29 mouse cellular contexts compared by ENCODE assay signal in genomic region chr12:72482226-72482625, GRCm38 (mm10). TPM values are rescaled to one million over a fixed set of nuclear protein-coding genes. Genes with fewer than 3 reads are reported as not detected.
DNase-seq lines count a peak whose midpoint lies in the region; ATAC-seq and TF ChIP-seq lines count a peak whose summit lies in the region.
"Had no signal": no experiment of that assay in that cellular context is flagged by ENCODE, and none has a peak within 500 bp of the region (broad histone marks: within the 10 kb centered on the region; RNA-seq: fewer than 3 reads in every experiment).

No protein-coding gene starts in this region.

- no peaks in the 10 kb centered on the region for H3K36me3 ChIP-seq in stomach, postnatal 0 days (ENCODE audit: control insufficient read depth, insufficient read depth, low read length)
- H3K36me3 ChIP-seq: heart, embryonic 12.5 days; hindbrain, embryonic 13.5 days; midbrain, embryonic 10.5 days; midbrain, embryonic 15.5 days; neural tube, embryonic 15.5 days had no signal

- no peaks in the 10 kb centered on the region for H3K4me1 ChIP-seq in stomach, postnatal 0 days (replicated peaks; ENCODE audit: control insufficient read depth, insufficient read depth)
- H3K4me1 ChIP-seq: midbrain, embryonic 15.5 days; neural tube, embryonic 15.5 days had no signal

- no peaks in the 10 kb centered on the region for H3K9me3 ChIP-seq in stomach, postnatal 0 days (ENCODE audit: control insufficient read depth, low read length)
- H3K9me3 ChIP-seq: forebrain, embryonic 13.5 days; heart, embryonic 12.5 days; hindbrain, embryonic 13.5 days; midbrain, embryonic 10.5 days; midbrain, embryonic 15.5 days; neural tube, embryonic 15.5 days had no signal

- peak; percentile 23 for DNase-seq in adrenal gland, postnatal 14 days
- no peak for DNase-seq in adrenal gland, postnatal 36 days
- peak; percentile 19 for DNase-seq in lung, postnatal 36 days
- no peak for DNase-seq in lung, postnatal 14 days
- DNase-seq in brain, adult 2 months (ENCODE audit: low read depth, low spot score) = peak; percentile 14
- peak; percentile 21 for DNase-seq in skeletal muscle tissue, adult 2 months (ENCODE audit: low read depth, low spot score)
- DNase-seq in thymus, adult 18-20 months = no peak
- no peak for DNase-seq in stomach, postnatal 0 days (ENCODE audit: low spot score)
- DNase-seq: cerebellum, adult 2 months; cerebellum, postnatal 14 days; gastrocnemius, postnatal 25 days; heart, adult 2 months; heart, postnatal 4 days; kidney, adult 8-10 months; kidney, postnatal 4 days; liver; right cerebral cortex, postnatal 4 days; thymus, adult 2 months; thymus, postnatal 4 days had no signal

- no peak for ATAC-seq in stomach, postnatal 0 days (ENCODE audit: low FRiP score, low TSS enrichment)
- ATAC-seq: activated CD4-positive, CD25-positive, alpha-beta regulatory T cell, adult 4 months; forebrain, embryonic 13.5 days; intestine, embryonic 16.5 days; midbrain, embryonic 15.5 days had no signal

- TF ChIP-seq CTCF in stomach, postnatal 0 days (IDR thresholded peaks at IDR 0.05; ENCODE audit: low read depth) = no peak

- no peak for TF ChIP-seq EP300 in stomach, postnatal 0 days (optimal IDR thresholded peaks at IDR 0.05)

- no peaks in the 10 kb centered on the region for H3K27me3 ChIP-seq in stomach, postnatal 0 days (ENCODE audit: control insufficient read depth, insufficient read depth, low read length)
- H3K27me3 ChIP-seq: forebrain, embryonic 13.5 days; heart, embryonic 12.5 days; hindbrain, embryonic 13.5 days; midbrain, embryonic 15.5 days; neural tube, embryonic 15.5 days had no signal

- no peak overlapping the region for H3K4me2 ChIP-seq in stomach, postnatal 0 days (replicated peaks; ENCODE audit: low read depth)
- H3K4me2 ChIP-seq: forebrain, embryonic 13.5 days; heart, embryonic 12.5 days; hindbrain, embryonic 13.5 days; midbrain, embryonic 15.5 days; neural tube, embryonic 15.5 days had no signal

- H3K4me3 ChIP-seq in stomach, postnatal 0 days (ENCODE audit: low read depth, low read length) = no peak overlapping the region
- H3K4me3 ChIP-seq: erythroblast, embryonic 14.5 days; forebrain, embryonic 13.5 days; heart, adult 2 months; heart, embryonic 12.5 days; hindbrain, embryonic 13.5 days; midbrain, embryonic 10.5 days; midbrain, embryonic 15.5 days; neural tube, embryonic 15.5 days had no signal

- no peak overlapping the region for H3K9ac ChIP-seq in stomach, postnatal 0 days (ENCODE audit: low read length)
- H3K9ac ChIP-seq: forebrain, embryonic 13.5 days; heart, embryonic 12.5 days; hindbrain, embryonic 13.5 days; midbrain, embryonic 15.5 days; neural tube, embryonic 15.5 days had no signal

- no peak overlapping the region for H3K27ac ChIP-seq in stomach, postnatal 0 days (replicated peaks)
- H3K27ac ChIP-seq: forebrain, embryonic 13.5 days; heart, adult 2 months; hindbrain, embryonic 13.5 days; kidney, postnatal 0 days; midbrain, embryonic 10.5 days; midbrain, embryonic 15.5 days; neural tube, embryonic 15.5 days had no signal

RNA-seq across cellular contexts. Expression of gene Lrrc9, which starts 40.6 kb away (rescaled TPM):
- 2.9 and 4.4 TPM in 2 replicates for total RNA-seq in adrenal gland, postnatal 14 days (2021)
- 1 to 10 TPM; 1.1 to 6.3 TPM for total RNA-seq in adrenal gland, postnatal 36 days (2021)
- 0.04 TPM in 1 of 2 replicates, not detected in the other for polyA plus RNA-seq in stomach, postnatal 0 days (2015; fragmentation: Nextera tagmentation; extraction: Ambion mirVana)
- polyA plus RNA-seq: activated CD4-positive, CD25-positive, alpha-beta regulatory T cell, adult 4 months; erythroblast, embryonic 14.5 days had no signal

RNA-seq across cellular contexts. Expression of gene Pcnx4, which starts 54.0 kb away (rescaled TPM):
- total RNA-seq in adrenal gland, postnatal 14 days (2021) = 6.4 and 7.2 TPM in 2 replicates
- total RNA-seq in adrenal gland, postnatal 36 days (2021) = 1 to 10 TPM; 7.2 to 8.4 TPM
- polyA plus RNA-seq in stomach, postnatal 0 days (2015; fragmentation: Nextera tagmentation; extraction: Ambion mirVana) = 4.8 and 4.9 TPM in 2 replicates

Comparison
In these comparisons a context has a peak if more than half of its experiments do, and no peak if none do; other contexts are left out.
1. DNase-seq: peak in adrenal gland, postnatal 14 days (single experiment), lung, postnatal 36 days (single experiment), brain, adult 2 months (single experiment) and skeletal muscle tissue, adult 2 months (single experiment); none in adrenal gland, postnatal 36 days (0 of 2), lung, postnatal 14 days (single experiment), thymus, adult 18-20 months (0 of 2) and stomach, postnatal 0 days (single experiment).